Mouse (Mus musculus) hindbrain, embryonic 14.5 days (tissue): ENCODE data around the gene Sh3pxd2a. TPM values are rescaled to one million over a fixed set of nuclear protein-coding genes. Genes with fewer than 3 reads are reported as not detected.

Experiments used
- ATAC-seq: fragments of 200-750 bp; cut with Nextera tagmentation; 2 replicates; pipeline ENCODE4 v1.8.0; 2017; ENCODE audit warnings: moderate number of reproducible peaks, mild to moderate bottlenecking, moderate TSS enrichment, moderate library complexity; ENCODE audit not compliant: low FRiP score
- DNase-seq: peaks from one replicate; pipeline ENCODE4 v3.0.0-alpha.2; 2015; ENCODE audit warnings: low spot score
- H3K27ac ChIP-seq: fragments of 300-500 bp; sonication (generic); 2 replicates; pipeline ENCODE4 v1.5.1; 2014; ENCODE audit warnings: mild to moderate bottlenecking, moderate library complexity
- H3K27me3 ChIP-seq: fragments of 300-500 bp; sonication (generic); 2 replicates; pipeline ENCODE4 v1.6.1; 2014; ENCODE audit warnings: mild to moderate bottlenecking, low read length, mixed read lengths; ENCODE audit not compliant: control insufficient read depth, insufficient read depth
- H3K36me3 ChIP-seq: fragments of 300-500 bp; sonication (generic); replicated peaks from 2 replicates; pipeline ENCODE4 v1.6.1; 2014; ENCODE audit not compliant: control insufficient read depth, insufficient read depth
- H3K4me1 ChIP-seq: fragments of 300-500 bp; sonication (generic); replicated peaks from 2 replicates; pipeline ENCODE4 v1.6.1; 2014; ENCODE audit warnings: antibody characterized with exemption, low read length, mixed read lengths; ENCODE audit not compliant: control insufficient read depth, insufficient read depth
- H3K4me2 ChIP-seq: fragments of 300-500 bp; sonication (generic); replicated peaks from 2 replicates; pipeline ENCODE4 v1.6.1; 2014; ENCODE audit warnings: mild to moderate bottlenecking, moderate library complexity
- H3K4me3 ChIP-seq: fragments of 300-500 bp; sonication (generic); replicated peaks from 2 replicates; pipeline ENCODE4 v1.5.1; 2014; ENCODE audit warnings: mild to moderate bottlenecking, low read length
- H3K9ac ChIP-seq: fragments of 300-500 bp; sonication (generic); 2 replicates; pipeline ENCODE4 v1.6.1; 2014
- H3K9me3 ChIP-seq: fragments of 300-500 bp; sonication (generic); 2 replicates; pipeline ENCODE4 v1.6.1; 2016; ENCODE audit warnings: low read length; ENCODE audit not compliant: control insufficient read depth
- WGBS: fragments of 180-500 bp; shearing (Covaris S2); extraction: QIAGEN DNeasy Blood & Tissue Kit; methylation state at CpG from one replicate; pipeline ENCODE4 v1.1.7; 2014; 5-methylcytosine and 5-hydroxymethylcytosine counted together
- polyA plus RNA-seq: library from polyadenylated mRNA; unstranded; fragments of >200 nt; fragmentation: Nextera tagmentation; extraction: Ambion mirVana; gene quantifications from 2 replicates; pipeline ENCODE4 v1.2.1, GENCODE M21; 2014

The Sh3pxd2a gene
- polyA plus RNA-seq, 1 experiment from 2014 or later, result 2.8 TPM

DNA sequence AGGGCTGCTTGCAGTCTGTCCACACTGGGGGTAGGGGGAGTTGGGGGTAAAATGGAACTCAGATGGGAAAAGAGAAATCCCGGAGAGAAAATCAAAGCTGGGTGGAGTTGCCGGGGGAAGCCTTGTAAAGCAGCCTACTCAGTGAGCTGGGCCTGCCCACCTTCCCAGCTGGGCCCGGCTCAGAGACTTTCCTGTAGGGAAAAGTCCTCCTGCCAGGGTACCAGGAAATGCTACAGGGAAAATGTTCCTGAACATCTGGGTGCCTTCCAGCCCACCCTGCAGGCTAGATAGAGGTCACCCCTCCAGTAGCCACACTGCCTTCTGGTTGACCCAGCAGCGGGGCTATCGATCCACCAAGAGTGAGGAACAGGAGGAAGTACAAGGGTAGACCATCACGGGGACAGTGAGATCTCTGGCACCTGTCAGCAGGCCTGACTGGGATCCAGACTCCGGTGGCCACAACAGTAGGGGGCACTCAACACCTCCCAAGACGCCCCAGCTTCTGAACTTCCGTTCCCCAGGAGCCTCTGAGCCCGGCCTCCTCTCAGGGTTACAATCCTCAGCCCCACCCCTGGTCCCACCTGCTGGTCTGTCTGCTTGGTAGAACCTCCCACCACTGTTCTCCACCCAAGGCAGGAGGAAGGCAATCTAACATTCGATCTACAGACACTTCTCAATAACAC is 51.5 kb downstream of the Sh3pxd2a start:
- H3K4me1 ChIP-seq, result peaks cover 15% of the 10 kb centered on the region; the same call in 1 of the 2 replicates
- H3K4me2 ChIP-seq, result no peak overlapping the region
- no peak overlapping the region for H3K4me3 ChIP-seq
- DNase-seq (no peak), ATAC-seq (no peak)
- no peak overlapping the region for H3K27ac ChIP-seq
- H3K9me3 ChIP-seq, result no peaks in the 10 kb centered on the region
- 86% methylated on average over 11 of the region's 11 CpGs for WGBS
- H3K9ac ChIP-seq, result no peak overlapping the region
- no peaks in the 10 kb centered on the region for H3K36me3 ChIP-seq
- no peaks in the 10 kb centered on the region for H3K27me3 ChIP-seq

DNA sequence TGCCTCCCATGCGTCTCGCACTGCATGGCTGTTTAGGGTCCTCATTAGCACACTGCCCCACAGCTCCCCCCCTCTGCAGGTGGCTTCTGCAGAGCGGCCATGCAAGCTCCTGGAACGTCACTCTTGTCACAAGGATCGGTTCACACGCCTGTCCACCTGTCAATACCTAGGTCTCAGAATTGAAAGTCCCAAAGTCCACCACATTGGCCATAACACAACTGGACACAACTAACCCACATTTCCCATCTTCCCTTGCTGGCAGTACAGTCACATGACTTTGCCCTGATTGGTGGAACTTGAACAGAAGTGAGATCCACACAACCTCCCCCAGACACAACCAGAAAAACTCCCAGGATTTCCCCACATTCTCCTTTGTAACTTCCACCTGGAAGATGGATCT is 53.9 kb downstream of the Sh3pxd2a start:
- Histone ChIP-seq H3K4me2 (no peak overlapping the region), H3K27me3 (no peaks in the 10 kb centered on the region), H3K4me3 (no peak overlapping the region), H3K4me1 (peaks cover 13% of the 10 kb centered on the region; the same call in 1 of the 2 replicates), H3K36me3 (no peaks in the 10 kb centered on the region), H3K9ac (no peak overlapping the region), H3K27ac (no peak overlapping the region), H3K9me3 (no peaks in the 10 kb centered on the region)
- ATAC-seq (no peak), DNase-seq (no peak)
- 90% methylated on average over 6 of the region's 6 CpGs for WGBS

DNA sequence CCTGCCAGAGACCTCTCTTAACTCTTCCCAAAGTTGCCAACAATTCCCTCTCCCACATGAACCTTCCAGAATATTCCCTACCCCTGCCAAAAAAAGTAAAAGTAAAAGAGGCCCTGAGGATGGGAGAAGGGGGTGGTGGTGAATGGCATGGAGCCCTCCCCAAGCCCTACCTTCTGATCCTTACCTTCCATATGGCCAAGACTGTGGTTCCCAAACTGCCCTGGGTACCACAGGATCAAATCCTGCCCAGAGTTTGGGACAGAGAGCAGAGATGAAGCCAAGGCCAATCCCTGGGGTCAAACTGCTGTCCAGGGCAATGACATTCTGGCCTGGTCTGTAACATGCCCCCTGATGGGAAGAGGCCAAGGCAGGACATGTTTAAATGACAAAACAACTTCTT is 55.1 kb downstream of the Sh3pxd2a start:
- Histone ChIP-seq H3K27ac (no peak overlapping the region), H3K9ac (no peak overlapping the region), H3K9me3 (no peaks in the 10 kb centered on the region), H3K36me3 (no peaks in the 10 kb centered on the region), H3K27me3 (no peaks in the 10 kb centered on the region), H3K4me2 (no peak overlapping the region), H3K4me1 (peaks cover 9% of the 10 kb centered on the region; the same call in 1 of the 2 replicates), H3K4me3 (no peak overlapping the region)
- DNase-seq (no peak), ATAC-seq (no peak)

DNA sequence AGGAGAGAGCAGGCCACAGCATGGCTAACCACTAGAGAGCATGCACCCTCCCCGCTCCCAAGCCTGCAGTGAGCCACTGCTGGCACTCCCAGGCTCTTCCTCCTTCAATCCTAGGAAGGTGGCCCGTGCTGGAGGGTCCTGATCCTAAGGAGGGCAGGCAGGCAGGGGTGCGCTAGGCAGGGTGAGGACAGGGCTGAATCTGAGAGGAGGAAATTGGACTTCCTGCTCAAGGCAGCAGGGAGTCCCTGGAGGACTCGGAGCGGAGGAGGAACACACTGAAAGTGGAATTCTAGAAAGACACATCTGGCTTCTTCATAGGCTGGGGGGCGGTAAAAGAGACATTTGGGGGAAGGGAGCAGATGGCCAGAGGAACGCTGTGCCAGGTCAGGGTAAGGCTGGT is 55.5 kb downstream of the Sh3pxd2a start:
- no peaks in the 10 kb centered on the region for H3K36me3 ChIP-seq
- H3K4me3 ChIP-seq, result no peak overlapping the region
- no peaks in the 10 kb centered on the region for H3K9me3 ChIP-seq
- 68% methylated on average over 7 of the region's 7 CpGs for WGBS
- H3K4me2 ChIP-seq, result no peak overlapping the region
- ATAC-seq (no peak), DNase-seq (no peak)
- peaks cover 6% of the 10 kb centered on the region; the same call in 1 of the 2 replicates for H3K4me1 ChIP-seq
- no peaks in the 10 kb centered on the region for H3K27me3 ChIP-seq
- no peak overlapping the region for H3K27ac ChIP-seq
- H3K9ac ChIP-seq, result no peak overlapping the region

DNA sequence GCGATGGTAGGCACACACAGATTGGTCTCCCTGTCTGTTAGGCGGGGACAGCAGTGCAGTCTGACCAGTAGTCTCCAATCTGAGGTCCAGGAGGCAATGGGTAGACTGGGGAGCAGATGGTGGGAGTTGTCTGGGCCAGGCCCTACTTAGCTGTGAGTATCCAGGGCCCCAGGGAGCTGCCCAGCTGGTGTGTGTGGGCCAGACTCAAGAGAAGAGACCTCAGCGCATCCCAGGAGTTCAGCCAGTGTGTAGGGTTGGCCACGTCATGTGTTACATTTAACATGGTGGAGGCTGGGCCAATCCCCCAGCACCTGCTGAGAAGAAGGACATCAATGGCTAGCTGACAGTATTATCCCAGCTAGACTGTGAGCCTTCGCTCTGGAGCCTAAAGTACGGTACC is 56.9 kb downstream of the Sh3pxd2a start:
- no peak for DNase-seq
- Histone ChIP-seq H3K4me3 (no peak overlapping the region), H3K9me3 (no peaks in the 10 kb centered on the region), H3K36me3 (no peaks in the 10 kb centered on the region), H3K27me3 (no peaks in the 10 kb centered on the region), H3K9ac (no peak overlapping the region), H3K4me2 (no peak overlapping the region), H3K27ac (no peak overlapping the region), H3K4me1 (no peaks in the 10 kb centered on the region)
- 82% methylated on average over 6 of the region's 6 CpGs for WGBS
- ATAC-seq, result no peak

DNA sequence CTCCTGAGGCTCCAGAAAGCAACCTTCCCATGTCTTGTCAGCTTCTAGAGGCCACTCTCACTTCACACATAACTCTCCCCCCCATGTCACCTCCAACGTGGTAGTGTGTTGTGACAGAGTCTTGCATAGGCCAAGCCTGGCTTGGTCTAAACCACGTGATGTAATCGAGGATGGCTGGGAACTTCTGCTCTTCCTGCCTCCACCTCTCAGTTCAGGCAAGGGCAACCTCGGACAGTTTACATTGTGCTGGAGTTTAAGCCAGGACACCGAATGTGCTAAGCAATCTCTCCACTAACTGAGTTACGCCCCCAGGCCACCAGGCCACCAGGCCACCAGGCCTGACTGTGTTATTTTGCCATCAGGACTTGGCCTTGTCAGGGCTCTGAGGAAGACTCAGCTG is 57.7 kb downstream of the Sh3pxd2a start:
- H3K9me3 ChIP-seq, result no peaks in the 10 kb centered on the region
- 88% methylated on average over 6 of the region's 6 CpGs for WGBS
- no peak overlapping the region for H3K27ac ChIP-seq
- H3K4me3 ChIP-seq, result no peak overlapping the region
- no peaks in the 10 kb centered on the region for H3K36me3 ChIP-seq
- DNase-seq, result no peak
- H3K9ac ChIP-seq, result no peak overlapping the region
- no peaks in the 10 kb centered on the region for H3K27me3 ChIP-seq
- H3K4me2 ChIP-seq, result no peak overlapping the region
- no peaks in the 10 kb centered on the region for H3K4me1 ChIP-seq
- no peak for ATAC-seq

DNA sequence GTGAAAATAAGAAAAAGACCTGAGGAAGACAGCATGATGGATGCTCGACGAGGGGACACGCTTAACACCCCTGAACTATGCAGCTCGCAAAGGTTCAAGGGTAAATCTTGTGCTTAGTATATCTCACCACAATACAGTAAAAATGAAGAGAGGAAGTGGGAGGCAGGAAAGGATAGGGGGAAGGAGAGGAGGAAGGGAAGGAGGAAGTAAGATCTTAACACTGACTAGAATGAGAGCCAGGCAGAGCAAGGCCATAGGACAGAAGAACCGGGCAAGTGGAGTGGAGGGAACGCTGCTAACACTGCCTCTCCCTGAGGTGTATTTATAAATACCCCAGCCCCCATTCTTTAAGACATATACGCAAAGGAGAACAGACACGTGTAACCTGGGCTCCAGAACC is 58.7 kb downstream of the Sh3pxd2a start:
- Histone ChIP-seq H3K4me2 (no peak overlapping the region), H3K9ac (no peak overlapping the region), H3K9me3 (no peaks in the 10 kb centered on the region), H3K36me3 (no peaks in the 10 kb centered on the region), H3K27me3 (no peaks in the 10 kb centered on the region), H3K4me1 (no peaks in the 10 kb centered on the region), H3K4me3 (no peak overlapping the region), H3K27ac (no peak overlapping the region)
- no peak for ATAC-seq
- 94% methylated on average over 8 of the region's 8 CpGs for whole genome bisulfite sequencing
- DNase-seq, result no peak

DNA sequence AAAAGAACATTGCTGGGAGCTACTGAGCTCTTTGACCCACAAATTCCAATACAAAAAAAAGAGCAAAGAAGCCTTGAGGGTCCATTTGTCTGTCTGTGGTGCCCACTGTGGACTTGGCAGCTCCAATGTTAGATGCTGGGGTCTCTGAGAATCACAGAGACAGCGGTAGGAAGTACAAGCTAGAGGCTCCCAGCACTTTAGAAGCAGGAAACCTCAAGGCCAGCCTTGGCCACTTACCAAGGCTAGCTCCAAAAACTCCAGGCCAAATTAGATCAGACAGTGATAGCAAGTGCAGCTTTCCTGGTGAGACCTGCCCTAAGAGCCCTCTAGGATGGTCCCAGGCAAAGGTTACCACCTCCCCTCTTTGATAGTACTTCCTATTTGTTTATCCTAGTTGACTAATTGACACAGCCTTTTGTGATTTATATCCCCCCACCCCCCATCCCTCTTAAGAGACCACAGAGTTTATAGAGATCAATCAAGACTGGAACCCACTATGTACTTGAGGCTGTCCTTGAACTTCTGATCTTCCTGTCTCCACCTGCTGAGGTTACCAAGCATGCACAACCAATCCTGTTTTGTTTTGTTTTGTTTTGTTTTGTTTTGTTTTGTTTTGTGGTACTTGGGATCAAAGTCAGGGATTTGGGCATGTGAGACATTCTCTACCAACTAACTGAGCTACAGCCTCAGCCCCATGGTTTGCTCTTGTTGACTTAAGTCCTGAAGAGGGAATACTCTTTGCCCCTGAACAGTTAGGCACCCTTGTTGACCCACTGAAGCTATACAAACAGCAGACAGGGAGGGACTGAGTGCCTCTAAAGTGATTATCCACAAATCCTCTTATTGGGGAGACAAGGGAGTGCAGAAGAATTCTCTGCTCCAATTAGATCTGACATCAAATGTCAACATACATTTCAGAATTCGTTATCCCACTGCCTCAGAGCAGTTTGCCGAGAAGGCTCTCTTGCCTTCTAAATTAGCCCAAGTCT is 60.5 kb downstream of the Sh3pxd2a start:
- 70% methylated on average over 3 of the region's 3 CpGs for WGBS
- Histone ChIP-seq H3K27me3 (no peaks in the 10 kb centered on the region), H3K9me3 (no peaks in the 10 kb centered on the region), H3K36me3 (no peaks in the 10 kb centered on the region), H3K27ac (no peak overlapping the region), H3K4me3 (no peak overlapping the region), H3K4me2 (no peak overlapping the region), H3K9ac (no peak overlapping the region), H3K4me1 (no peaks in the 10 kb centered on the region)
- DNase-seq (no peak), ATAC-seq (no peak)

DNA sequence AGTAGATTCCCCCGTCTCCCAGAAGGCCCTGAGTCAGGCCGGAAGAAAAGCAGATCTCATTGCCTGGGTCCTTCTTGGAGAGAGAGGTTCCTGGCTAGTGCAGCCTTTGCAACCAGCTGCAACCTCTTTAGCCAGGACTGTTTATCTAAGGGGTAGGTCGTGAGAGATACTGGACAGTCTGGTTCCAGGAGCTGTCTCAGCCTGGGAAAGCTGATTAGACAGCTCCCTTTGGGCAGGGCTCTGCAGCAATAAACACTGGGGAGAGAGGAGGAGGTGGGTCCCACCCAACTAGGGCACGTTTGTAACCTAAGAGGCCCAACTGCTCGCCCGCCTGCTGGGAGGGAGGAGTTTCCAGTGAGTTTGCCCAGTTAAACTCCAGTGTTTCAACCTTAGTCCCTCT is 61.2 kb downstream of the Sh3pxd2a start:
- H3K27ac ChIP-seq, result no peak overlapping the region
- H3K9ac ChIP-seq, result no peak overlapping the region
- H3K4me2 ChIP-seq, result no peak overlapping the region
- DNase-seq, result no peak
- H3K4me1 ChIP-seq, result peaks cover 5% of the 10 kb centered on the region; the same call in 1 of the 2 replicates
- H3K36me3 ChIP-seq, result no peaks in the 10 kb centered on the region
- 48% methylated on average over 6 of the region's 6 CpGs for WGBS
- H3K27me3 ChIP-seq, result no peaks in the 10 kb centered on the region
- H3K4me3 ChIP-seq, result no peak overlapping the region
- ATAC-seq, result no peak
- no peaks in the 10 kb centered on the region for H3K9me3 ChIP-seq
